In the genomic region with DNA sequence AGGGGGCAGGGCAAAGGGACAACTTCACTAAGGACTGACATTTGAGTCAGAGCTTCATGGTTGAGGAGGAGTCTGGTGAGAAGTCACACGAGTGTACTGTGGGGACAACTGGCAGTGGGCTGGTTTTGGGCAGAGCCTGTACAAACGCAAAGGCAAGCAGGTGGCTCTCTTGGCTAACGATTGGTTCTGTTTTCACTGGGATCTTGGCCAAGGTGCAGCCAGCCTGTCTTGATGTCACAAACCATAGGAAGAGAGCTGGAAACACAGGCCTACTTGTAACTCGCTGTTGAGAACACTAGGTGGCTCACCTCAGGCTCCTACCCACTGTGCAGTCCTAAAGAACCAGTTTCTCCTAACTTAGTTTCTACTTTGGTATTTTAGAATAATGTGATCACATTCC, we compare ENCODE assay signal across 8 mouse cellular contexts. TPM values are rescaled to one million over a fixed set of nuclear protein-coding genes. Genes with fewer than 3 reads are reported as not detected.
DNase-seq lines count a peak whose midpoint lies in the region; ATAC-seq lines count a peak whose summit lies in the region.

No protein-coding gene starts in this region.

- H3K4me3 ChIP-seq in midbrain, embryonic 11.5 days (ENCODE audit: low read depth, low read length): no peak overlapping the region
- no peak overlapping the region for H3K4me3 ChIP-seq in midbrain, embryonic 10.5 days

- H3K27me3 ChIP-seq in midbrain, embryonic 11.5 days (ENCODE audit: control insufficient read depth, insufficient read depth, low read length): no peaks in the 10 kb centered on the region
- no peaks in the 10 kb centered on the region for H3K27me3 ChIP-seq in midbrain, embryonic 10.5 days (ENCODE audit: low read depth, poor library complexity, severe bottlenecking)

- no peak for DNase-seq in cerebellum, adult 11 months
- DNase-seq in midbrain, embryonic 11.5 days (ENCODE audit: low spot score, missing footprints): peak; percentile 87
- DNase-seq in midbrain, embryonic 10.5 days (ENCODE audit: low spot score): no peak
- peak; percentile 85 to 87 for DNase-seq in cerebellum, postnatal 10 days
- DNase-seq in kidney, postnatal 4 days: peak; percentile 47 to 65
- no peak for DNase-seq in spleen, postnatal 4 days (ENCODE audit: low spot score in 2 of 2)

- no peak overlapping the region for H3K9ac ChIP-seq in midbrain, embryonic 11.5 days (ENCODE audit: low read length)

- no peaks in the 10 kb centered on the region for H3K36me3 ChIP-seq in midbrain, embryonic 11.5 days (ENCODE audit: control insufficient read depth, insufficient read depth, low read length)
- H3K36me3 ChIP-seq in midbrain, embryonic 10.5 days: no peaks in the 10 kb centered on the region

- WGBS in midbrain, embryonic 11.5 days: 26% methylated on average over 4 of the region's 4 CpGs
- 24% methylated on average over 4 of the region's 4 CpGs for WGBS in midbrain, embryonic 10.5 days

- no peak overlapping the region for H3K27ac ChIP-seq in midbrain, embryonic 11.5 days (ENCODE audit: low read depth, low read length)
- no peak overlapping the region for H3K27ac ChIP-seq in midbrain, embryonic 10.5 days (replicated peaks)

- no peaks in the 10 kb centered on the region for H3K9me3 ChIP-seq in midbrain, embryonic 11.5 days (ENCODE audit: control insufficient read depth, low read length)
- H3K9me3 ChIP-seq in midbrain, embryonic 10.5 days (replicated peaks): peaks cover 1% of the 10 kb centered on the region; the same call in 1 of the 2 replicates

- no peak overlapping the region for H3K4me2 ChIP-seq in midbrain, embryonic 11.5 days

- ATAC-seq in cerebellum, adult (ENCODE audit: insufficient number of reproducible peaks, low FRiP score, low TSS enrichment): peak; percentile 31; the same call in 1 of the 2 replicates
- no peak for ATAC-seq in midbrain, embryonic 11.5 days (ENCODE audit: low FRiP score)
- ATAC-seq in monocyte, adult 5-6 weeks (replicated peaks; ENCODE audit: insufficient number of reproducible peaks, low FRiP score, low TSS enrichment, poor library complexity, severe bottlenecking): peak; percentile 54

- no peaks in the 10 kb centered on the region for H3K4me1 ChIP-seq in midbrain, embryonic 11.5 days (ENCODE audit: control insufficient read depth, insufficient read depth, low read length)
- H3K4me1 ChIP-seq in midbrain, embryonic 10.5 days: peaks cover 15% of the 10 kb centered on the region

RNA-seq across cellular contexts. Expression of gene Qprt, which starts 7.6 kb away (rescaled TPM):
- polyA plus RNA-seq in midbrain, embryonic 11.5 days (2014; fragmentation: Nextera tagmentation; extraction: Ambion mirVana): 5.7 and 6.2 TPM in 2 replicates
- polyA plus RNA-seq in midbrain, embryonic 10.5 days (2016; fragmentation: Nextera tagmentation; extraction: Ambion mirVana): 7.2 and 10.3 TPM in 2 replicates
- total RNA-seq in monocyte, adult 5-6 weeks (2017): 5.1 to 16.1 TPM (median 9.1 TPM) in 3 replicates

RNA-seq across cellular contexts. Expression of gene Spn, which starts 8.0 kb away (rescaled TPM):
- 0.19 TPM in 1 of 2 replicates, not detected in the other for polyA plus RNA-seq in midbrain, embryonic 11.5 days (2014; fragmentation: Nextera tagmentation; extraction: Ambion mirVana)
- polyA plus RNA-seq in midbrain, embryonic 10.5 days (2016; fragmentation: Nextera tagmentation; extraction: Ambion mirVana): 0.09 and 0.10 TPM in 2 replicates
- total RNA-seq in monocyte, adult 5-6 weeks (2017): 1,218 to 1,278 TPM (median 1,233 TPM) in 3 replicates

RNA-seq across cellular contexts. Expression of gene AI467606, which starts 38.5 kb away (rescaled TPM):
- 1.3 and 1.7 TPM in 2 replicates for polyA plus RNA-seq in midbrain, embryonic 11.5 days (2014; fragmentation: Nextera tagmentation; extraction: Ambion mirVana)
- 0.91 and 1.2 TPM in 2 replicates for polyA plus RNA-seq in midbrain, embryonic 10.5 days (2016; fragmentation: Nextera tagmentation; extraction: Ambion mirVana)
- total RNA-seq in monocyte, adult 5-6 weeks (2017): 34.3 to 52.4 TPM (median 39.3 TPM) in 3 replicates

RNA-seq across cellular contexts. Expression of gene Zg16, which starts 42.5 kb away (rescaled TPM):
- not detected in 2 replicates for polyA plus RNA-seq in midbrain, embryonic 11.5 days (2014; fragmentation: Nextera tagmentation; extraction: Ambion mirVana)
- not detected in 2 replicates for polyA plus RNA-seq in midbrain, embryonic 10.5 days (2016; fragmentation: Nextera tagmentation; extraction: Ambion mirVana)
- not detected in 3 replicates for total RNA-seq in monocyte, adult 5-6 weeks (2017)

Comparison
In these comparisons a context has a peak if more than half of its experiments do, and no peak if none do; other contexts are left out.
1. DNase-seq: peak in midbrain, embryonic 11.5 days (single experiment), cerebellum, postnatal 10 days (2 of 2) and kidney, postnatal 4 days (2 of 2); none in cerebellum, adult 11 months (single experiment), midbrain, embryonic 10.5 days (single experiment) and spleen, postnatal 4 days (0 of 2).